Mouse (Mus musculus): ENCODE data around the gene Gm20518. TPM values are rescaled to one million over a fixed set of nuclear protein-coding genes. Genes with fewer than 3 reads are reported as not detected.
A peak's percentile ranks its signal among the peaks of the same experiment; 100 is the strongest.

Gm20518 gene
- total and polyA plus RNA-seq, 3 experiments = 0.09 to 1.0 (median 0.75) TPM

DNA sequence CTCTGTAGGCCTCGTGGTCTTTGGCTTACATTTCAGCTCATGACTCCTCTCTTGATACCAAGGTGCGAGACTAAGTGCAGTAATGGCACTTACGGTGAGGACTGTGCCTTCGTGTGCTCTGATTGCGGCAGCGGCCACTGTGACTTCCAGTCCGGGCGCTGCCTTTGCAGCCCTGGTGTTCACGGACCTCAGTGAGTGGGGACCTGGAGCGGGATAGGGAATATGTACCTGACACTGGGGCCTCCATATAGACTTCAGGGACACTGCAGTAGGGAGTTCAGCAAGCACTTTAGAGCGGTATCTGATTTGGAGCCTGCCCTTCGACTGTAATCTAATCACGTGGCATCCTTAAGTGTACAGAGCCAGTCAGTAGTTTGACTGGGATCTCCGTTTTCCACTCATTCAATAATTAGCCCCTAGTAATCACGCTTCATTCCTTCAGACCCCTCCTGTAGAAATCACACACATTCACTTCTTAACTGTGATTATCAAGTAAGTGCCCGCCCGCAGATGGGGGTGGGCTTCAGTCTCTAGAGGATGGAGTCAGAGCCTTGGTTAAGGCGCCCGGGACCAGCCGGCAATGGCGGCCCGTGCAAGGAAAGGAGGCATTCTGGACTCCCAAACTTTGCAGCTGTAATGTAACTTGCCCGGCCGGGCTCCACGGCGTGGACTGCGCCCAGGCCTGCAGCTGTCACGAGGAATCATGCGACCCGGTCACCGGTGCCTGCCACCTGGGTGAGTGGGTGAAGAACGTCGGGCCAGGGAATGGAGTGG is 87.6 kb downstream of the Gm20518 start:
- no peak for TF ChIP-seq TAL1 (conservative IDR thresholded peaks at IDR 0.05; ENCODE audit: low read depth, low read length)
- TF ChIP-seq CTCF (IDR thresholded peaks at IDR 0.05; ENCODE audit: low read depth, low read length) = no peak
- no peak for TF ChIP-seq GATA1 (IDR thresholded peaks at IDR 0.05; ENCODE audit: borderline replicate concordance, low read length)
- no peak for TF ChIP-seq GATA2 (IDR thresholded peaks at IDR 0.05; ENCODE audit: borderline replicate concordance, low read depth, low read length)
- TF ChIP-seq POLR2AphosphoS5 (IDR thresholded peaks at IDR 0.05; ENCODE audit: insufficient replicate concordance, low read depth, low read length) = no peak
- peaks cover 8% of the 10 kb centered on the region for H3K4me1 ChIP-seq (ENCODE audit: insufficient read depth, low read depth, low read length)
- H3K9me3 ChIP-seq (replicated peaks) = peaks cover 13% of the 10 kb centered on the region
- ATAC-seq (ENCODE audit: extremely low read depth, insufficient number of reproducible peaks, low FRiP score, poor library complexity, severe bottlenecking) (no peak), DNase-seq (ENCODE audit: low spot score) (no peak)
- H3K36me3 ChIP-seq (replicated peaks) = no peaks in the 10 kb centered on the region
- H3K27me3 ChIP-seq (ENCODE audit: insufficient read depth, low read length) = peaks cover 68% of the 10 kb centered on the region
- peak overlapping the region; percentile 34; the same call in 1 of the 2 replicates for H3K4me3 ChIP-seq (ENCODE audit: low read depth, low read length)

DNA sequence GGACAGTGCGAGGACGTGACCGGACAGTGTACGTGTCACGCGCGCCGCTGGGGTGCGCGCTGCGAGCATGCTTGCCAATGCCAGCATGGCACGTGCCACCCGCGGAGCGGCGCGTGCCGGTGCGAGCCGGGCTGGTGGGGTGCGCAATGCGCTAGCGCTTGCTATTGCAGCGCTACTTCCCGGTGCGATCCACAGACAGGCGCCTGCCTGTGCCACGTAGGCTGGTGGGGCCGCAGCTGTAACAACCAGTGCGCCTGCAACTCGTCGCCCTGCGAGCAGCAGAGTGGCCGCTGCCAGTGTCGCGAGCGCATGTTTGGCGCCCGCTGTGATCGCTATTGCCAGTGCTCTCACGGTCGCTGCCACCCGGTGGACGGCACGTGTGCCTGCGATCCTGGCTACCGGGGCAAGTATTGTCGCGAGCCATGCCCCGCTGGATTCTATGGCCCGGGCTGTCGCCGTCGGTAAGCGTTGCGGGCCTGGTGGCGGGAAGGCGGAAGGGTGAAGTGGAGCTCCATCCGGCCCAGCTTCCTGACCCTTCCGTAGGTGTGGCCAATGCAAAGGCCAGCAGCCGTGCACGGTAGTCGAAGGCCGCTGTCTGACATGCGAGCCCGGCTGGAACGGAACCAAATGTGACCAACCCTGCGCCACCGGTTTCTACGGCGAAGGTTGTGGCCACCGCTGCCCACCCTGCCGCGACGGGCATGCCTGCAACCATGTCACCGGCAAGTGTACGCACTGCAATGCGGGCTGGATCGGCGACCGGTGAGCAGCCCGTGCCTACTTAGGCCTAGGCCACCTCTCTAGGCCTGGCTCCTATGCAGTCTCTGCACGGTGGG is 88.4 kb downstream of the Gm20518 start:
- Histone ChIP-seq H3K4me1 (ENCODE audit: insufficient read depth, low read depth, low read length) (peaks cover 8% of the 10 kb centered on the region), H3K9me3 (replicated peaks) (peaks cover 13% of the 10 kb centered on the region), H3K36me3 (replicated peaks) (no peaks in the 10 kb centered on the region), H3K27me3 (ENCODE audit: insufficient read depth, low read length) (peaks cover 64% of the 10 kb centered on the region), H3K4me3 (ENCODE audit: low read depth, low read length) (no peak overlapping the region)
- TF ChIP-seq CTCF (IDR thresholded peaks at IDR 0.05; ENCODE audit: low read depth, low read length) (no peak), POLR2AphosphoS5 (IDR thresholded peaks at IDR 0.05; ENCODE audit: insufficient replicate concordance, low read depth, low read length) (no peak), TAL1 (conservative IDR thresholded peaks at IDR 0.05; ENCODE audit: low read depth, low read length) (no peak), GATA2 (IDR thresholded peaks at IDR 0.05; ENCODE audit: borderline replicate concordance, low read depth, low read length) (no peak), GATA1 (IDR thresholded peaks at IDR 0.05; ENCODE audit: borderline replicate concordance, low read length) (no peak)
- ATAC-seq (ENCODE audit: extremely low read depth, insufficient number of reproducible peaks, low FRiP score, poor library complexity, severe bottlenecking) (no peak), DNase-seq (ENCODE audit: low spot score) (no peak)

DNA sequence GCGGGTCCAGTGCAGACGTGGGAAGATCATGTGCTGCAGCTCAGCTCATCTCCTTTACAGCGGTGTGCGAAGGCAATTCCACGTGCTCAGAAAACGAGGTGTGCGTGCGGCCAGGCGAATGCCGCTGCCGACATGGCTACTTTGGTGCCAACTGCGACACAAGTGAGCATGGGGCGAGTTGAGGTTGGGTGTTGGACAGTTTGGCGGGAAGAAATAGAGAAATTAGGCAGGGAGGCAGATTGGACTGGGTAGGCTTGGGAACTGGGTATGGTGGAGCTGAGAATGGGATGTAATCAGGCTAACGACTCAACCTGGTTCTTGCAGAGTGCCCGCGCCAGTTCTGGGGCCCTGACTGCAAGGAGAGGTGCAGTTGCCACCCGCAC is 89.0 kb downstream of the Gm20518 start:
- TF ChIP-seq GATA1 (IDR thresholded peaks at IDR 0.05; ENCODE audit: borderline replicate concordance, low read length) = no peak
- TF ChIP-seq CTCF (IDR thresholded peaks at IDR 0.05; ENCODE audit: low read depth, low read length) = no peak
- no peak for TF ChIP-seq GATA2 (IDR thresholded peaks at IDR 0.05; ENCODE audit: borderline replicate concordance, low read depth, low read length)
- TF ChIP-seq POLR2AphosphoS5 (IDR thresholded peaks at IDR 0.05; ENCODE audit: insufficient replicate concordance, low read depth, low read length) = no peak
- TF ChIP-seq TAL1 (conservative IDR thresholded peaks at IDR 0.05; ENCODE audit: low read depth, low read length) = no peak
- peaks cover 14% of the 10 kb centered on the region for H3K9me3 ChIP-seq (replicated peaks)
- DNase-seq (ENCODE audit: low spot score) (no peak), ATAC-seq (ENCODE audit: extremely low read depth, insufficient number of reproducible peaks, low FRiP score, poor library complexity, severe bottlenecking) (no peak)
- no peak overlapping the region for H3K4me3 ChIP-seq (ENCODE audit: low read depth, low read length)
- H3K27me3 ChIP-seq (ENCODE audit: insufficient read depth, low read length) = peaks cover 61% of the 10 kb centered on the region
- peaks cover 8% of the 10 kb centered on the region for H3K4me1 ChIP-seq (ENCODE audit: insufficient read depth, low read depth, low read length)
- no peaks in the 10 kb centered on the region for H3K36me3 ChIP-seq (replicated peaks)

DNA sequence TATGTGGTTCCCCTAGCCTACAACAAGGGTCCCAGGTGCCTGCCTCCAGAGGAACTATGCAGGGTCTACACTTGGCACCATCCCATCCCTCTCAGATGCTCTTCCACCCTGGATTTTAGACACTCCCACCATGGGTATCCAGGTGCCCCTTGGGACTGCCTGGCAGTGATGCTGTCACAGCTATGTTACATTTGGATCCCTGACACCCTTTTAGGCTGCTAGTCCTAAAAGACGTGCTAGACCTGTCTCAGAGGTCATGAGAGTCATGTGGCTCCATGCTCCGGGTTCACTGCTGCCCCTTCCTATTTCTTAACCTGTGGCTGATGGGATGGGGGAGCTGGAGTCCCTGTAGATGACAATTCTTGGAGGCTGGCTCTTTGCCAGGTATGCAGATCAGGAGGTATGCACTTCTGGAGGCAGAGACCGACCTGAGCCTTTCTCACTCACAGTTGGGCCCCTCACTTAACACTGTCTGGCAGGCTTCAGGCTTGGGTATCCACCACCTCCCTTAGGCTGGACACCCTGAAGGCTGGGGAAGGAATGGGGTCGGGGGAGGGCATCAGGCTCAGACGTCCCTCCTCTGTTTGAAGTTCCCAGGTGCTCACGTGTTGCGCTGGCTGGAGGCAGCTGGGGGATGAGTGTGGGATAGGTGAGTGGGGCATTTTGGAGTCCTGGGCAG is 89.6 kb downstream of the Gm20518 start:
- ATAC-seq (ENCODE audit: extremely low read depth, insufficient number of reproducible peaks, low FRiP score, poor library complexity, severe bottlenecking) (no peak), DNase-seq (ENCODE audit: low spot score) (no peak)
- Histone ChIP-seq H3K36me3 (replicated peaks) (no peaks in the 10 kb centered on the region), H3K27me3 (ENCODE audit: insufficient read depth, low read length) (peaks cover 57% of the 10 kb centered on the region), H3K4me1 (ENCODE audit: insufficient read depth, low read depth, low read length) (peaks cover 8% of the 10 kb centered on the region), H3K4me3 (ENCODE audit: low read depth, low read length) (no peak overlapping the region), H3K9me3 (replicated peaks) (peaks cover 15% of the 10 kb centered on the region)
- no peak for TF ChIP-seq GATA2 (IDR thresholded peaks at IDR 0.05; ENCODE audit: borderline replicate concordance, low read depth, low read length)
- no peak for TF ChIP-seq CTCF (IDR thresholded peaks at IDR 0.05; ENCODE audit: low read depth, low read length)
- TF ChIP-seq GATA1 (IDR thresholded peaks at IDR 0.05; ENCODE audit: borderline replicate concordance, low read length) = no peak
- TF ChIP-seq POLR2AphosphoS5 (IDR thresholded peaks at IDR 0.05; ENCODE audit: insufficient replicate concordance, low read depth, low read length) = no peak
- TF ChIP-seq TAL1 (conservative IDR thresholded peaks at IDR 0.05; ENCODE audit: low read depth, low read length) = no peak

DNA sequence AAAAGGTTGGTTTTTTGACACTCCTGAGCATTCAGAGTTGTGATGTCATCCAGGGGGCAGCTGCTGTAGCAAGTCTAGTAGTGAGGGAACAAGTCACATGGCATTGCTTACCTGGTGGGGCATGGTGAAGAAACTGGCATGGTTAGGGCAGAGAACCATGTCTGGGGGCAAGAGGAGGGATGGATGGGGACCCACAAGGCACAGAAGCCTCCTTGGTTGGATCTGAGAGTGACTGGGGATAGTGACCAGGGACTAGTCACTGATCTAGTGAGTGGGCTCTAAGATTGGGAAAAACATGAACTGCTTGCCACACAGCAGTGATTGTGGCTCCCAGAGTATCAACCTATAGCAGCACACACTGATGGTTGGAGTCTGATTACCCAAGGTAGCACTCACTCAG is 91.9 kb downstream of the Gm20518 start:
- H3K36me3 ChIP-seq (replicated peaks) = no peaks in the 10 kb centered on the region
- peaks cover 4% of the 10 kb centered on the region for H3K4me1 ChIP-seq (ENCODE audit: insufficient read depth, low read depth, low read length)
- peaks cover 14% of the 10 kb centered on the region for H3K9me3 ChIP-seq (replicated peaks)
- DNase-seq (ENCODE audit: low spot score) (no peak), ATAC-seq (ENCODE audit: extremely low read depth, insufficient number of reproducible peaks, low FRiP score, poor library complexity, severe bottlenecking) (no peak)
- TF ChIP-seq POLR2AphosphoS5 (IDR thresholded peaks at IDR 0.05; ENCODE audit: insufficient replicate concordance, low read depth, low read length) = no peak
- no peak for TF ChIP-seq GATA2 (IDR thresholded peaks at IDR 0.05; ENCODE audit: borderline replicate concordance, low read depth, low read length)
- TF ChIP-seq CTCF (IDR thresholded peaks at IDR 0.05; ENCODE audit: low read depth, low read length) = no peak
- no peak for TF ChIP-seq GATA1 (IDR thresholded peaks at IDR 0.05; ENCODE audit: borderline replicate concordance, low read length)
- no peak for TF ChIP-seq TAL1 (conservative IDR thresholded peaks at IDR 0.05; ENCODE audit: low read depth, low read length)
- H3K27me3 ChIP-seq (ENCODE audit: insufficient read depth, low read length) = peaks cover 46% of the 10 kb centered on the region
- H3K4me3 ChIP-seq (ENCODE audit: low read depth, low read length) = no peak overlapping the region
